Mouse (Mus musculus) heart, embryonic 15.5 days (tissue): ENCODE data around the gene Eml4. TPM values are rescaled to one million over a fixed set of nuclear protein-coding genes. Genes with fewer than 3 reads are reported as not detected.

Source experiments
- ATAC-seq: fragments of 200-750 bp; cut with Nextera tagmentation; replicated peaks from 2 replicates; pipeline ENCODE4 v1.8.0; 2017; ENCODE audit warnings: low read depth, moderate TSS enrichment; ENCODE audit not compliant: insufficient number of reproducible peaks, insufficient read depth, low FRiP score
- H3K27ac ChIP-seq: fragments of 300-500 bp; sonication (generic); 2 replicates; pipeline ENCODE4 v1.5.1; 2015; ENCODE audit warnings: mild to moderate bottlenecking, inconsistent platforms
- H3K27me3 ChIP-seq: fragments of 300-500 bp; sonication (generic); 2 replicates; pipeline ENCODE4 v1.6.1; 2015; ENCODE audit warnings: inconsistent platforms
- H3K36me3 ChIP-seq: fragments of 300-500 bp; sonication (generic); 2 replicates; pipeline ENCODE4 v1.6.1; 2015; ENCODE audit warnings: mild to moderate bottlenecking, inconsistent platforms
- H3K4me1 ChIP-seq: fragments of 300-500 bp; sonication (generic); replicated peaks from 2 replicates; pipeline ENCODE4 v1.6.1; 2015; ENCODE audit warnings: inconsistent platforms
- H3K4me2 ChIP-seq: fragments of 300-500 bp; sonication (generic); 2 replicates; pipeline ENCODE4 v1.6.1; 2015; ENCODE audit warnings: inconsistent platforms, mild to moderate bottlenecking, moderate library complexity
- H3K4me3 ChIP-seq: fragments of 300-500 bp; sonication (generic); 2 replicates; pipeline ENCODE4 v1.5.1; 2015; ENCODE audit warnings: mild to moderate bottlenecking, inconsistent platforms
- H3K9ac ChIP-seq: fragments of 300-500 bp; sonication (generic); 2 replicates; pipeline ENCODE4 v1.6.1; 2015; ENCODE audit warnings: mild to moderate bottlenecking, inconsistent platforms
- H3K9me3 ChIP-seq: fragments of 300-500 bp; sonication (generic); replicated peaks from 2 replicates; pipeline ENCODE4 v1.6.1; 2016; ENCODE audit warnings: inconsistent platforms
- WGBS: fragments of 180-500 bp; shearing (Covaris S2); methylation state at CpG from one replicate; pipeline ENCODE4 v1.1.7; 2015; ENCODE audit warnings: mixed read lengths; 5-methylcytosine and 5-hydroxymethylcytosine counted together
- polyA plus RNA-seq: library from polyadenylated mRNA; unstranded; fragments of >200 nt; fragmentation: Nextera tagmentation; extraction: Ambion mirVana; gene quantifications from 2 replicates; pipeline ENCODE4 v1.2.1, GENCODE M21; 2015

The Eml4 gene
- polyA plus RNA-seq, 1 experiment from 2014 or later = 11.0 TPM

DNA sequence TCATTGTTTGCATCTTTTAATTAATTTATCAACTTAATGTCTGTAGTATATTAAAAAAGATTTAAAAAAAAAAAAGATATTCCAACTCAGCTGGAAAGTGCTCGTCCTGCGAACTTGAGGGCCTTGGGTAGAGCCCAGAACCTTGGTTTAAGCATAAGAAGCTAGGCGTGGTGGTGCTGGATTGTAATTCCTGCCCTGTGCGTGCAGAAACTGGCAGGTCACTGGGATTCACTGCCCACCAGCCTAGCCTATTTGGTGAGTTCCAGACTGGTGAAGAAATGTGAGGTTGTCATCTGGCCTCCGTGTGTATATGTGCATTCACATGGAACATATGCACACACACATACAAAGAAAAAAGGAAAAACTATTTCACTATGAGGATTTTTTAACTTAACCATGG is 115.2 kb downstream of the Eml4 start:
- Histone ChIP-seq H3K4me3 (no peak overlapping the region), H3K4me1 (no peaks in the 10 kb centered on the region), H3K27ac (no peak overlapping the region), H3K9ac (no peak overlapping the region), H3K36me3 (peaks cover 51% of the 10 kb centered on the region), H3K9me3 (no peaks in the 10 kb centered on the region), H3K27me3 (no peaks in the 10 kb centered on the region), H3K4me2 (no peak overlapping the region)
- no peak for ATAC-seq
- WGBS = 85% methylated on average over 5 of the region's 5 CpGs

DNA sequence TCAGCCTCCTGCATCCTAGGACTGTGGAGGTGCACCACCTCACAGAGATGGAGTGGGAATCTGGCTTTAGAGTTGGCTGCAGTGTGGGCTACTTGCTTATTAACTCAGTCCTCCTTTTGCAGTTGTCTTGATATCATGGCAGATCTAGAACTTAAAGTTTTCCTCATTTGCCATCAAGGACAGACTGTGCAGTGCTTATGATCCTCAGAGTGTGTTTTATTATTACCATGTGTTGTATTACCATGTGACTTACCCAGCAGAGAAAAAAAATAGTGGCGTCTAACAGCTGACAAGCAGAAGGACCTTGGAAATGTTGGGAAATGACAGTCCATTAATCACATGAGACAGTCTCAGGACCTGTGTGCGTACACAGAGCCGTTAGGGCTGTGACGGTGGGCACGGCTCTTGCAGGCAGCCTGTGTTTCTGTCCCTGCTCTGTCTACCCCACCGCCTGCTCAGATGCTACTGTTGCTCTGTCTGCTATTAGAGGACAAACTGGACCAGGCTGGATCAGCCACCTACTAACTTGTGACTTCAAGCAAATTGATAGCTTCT is 116.0 kb downstream of the Eml4 start:
- H3K27me3 ChIP-seq = no peaks in the 10 kb centered on the region
- no peak overlapping the region for H3K27ac ChIP-seq
- no peak for ATAC-seq
- H3K4me1 ChIP-seq = no peaks in the 10 kb centered on the region
- H3K36me3 ChIP-seq = peaks cover 44% of the 10 kb centered on the region
- H3K9ac ChIP-seq = no peak overlapping the region
- no peak overlapping the region for H3K4me2 ChIP-seq
- WGBS = 80% methylated on average over 6 of the region's 6 CpGs
- no peak overlapping the region for H3K4me3 ChIP-seq
- no peaks in the 10 kb centered on the region for H3K9me3 ChIP-seq

DNA sequence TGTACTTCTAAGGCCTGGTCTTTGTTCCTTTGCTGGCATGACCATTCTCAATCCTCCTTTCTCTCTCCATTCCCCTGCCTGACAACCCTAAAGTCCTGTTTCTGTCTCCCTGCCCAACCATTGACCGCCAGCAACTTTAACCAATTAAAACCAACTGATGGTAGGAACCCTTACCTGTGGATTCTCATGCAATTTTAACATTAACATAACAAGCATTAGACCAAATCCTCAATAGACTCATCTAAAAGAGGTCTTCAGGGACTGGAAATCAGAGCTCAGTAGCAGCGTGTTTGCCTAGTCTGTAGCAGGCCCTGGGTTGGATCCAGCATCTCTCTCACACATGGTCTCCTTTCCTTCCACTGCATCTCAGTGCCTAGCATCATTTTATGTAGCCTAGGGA is 118.9 kb downstream of the Eml4 start:
- Histone ChIP-seq H3K9ac (no peak overlapping the region), H3K4me1 (no peaks in the 10 kb centered on the region), H3K36me3 (peaks cover 48% of the 10 kb centered on the region), H3K9me3 (no peaks in the 10 kb centered on the region), H3K4me3 (no peak overlapping the region), H3K4me2 (no peak overlapping the region), H3K27me3 (no peaks in the 10 kb centered on the region), H3K27ac (no peak overlapping the region)
- WGBS = 88% methylated on average over 2 of the region's 2 CpGs
- no peak for ATAC-seq

DNA sequence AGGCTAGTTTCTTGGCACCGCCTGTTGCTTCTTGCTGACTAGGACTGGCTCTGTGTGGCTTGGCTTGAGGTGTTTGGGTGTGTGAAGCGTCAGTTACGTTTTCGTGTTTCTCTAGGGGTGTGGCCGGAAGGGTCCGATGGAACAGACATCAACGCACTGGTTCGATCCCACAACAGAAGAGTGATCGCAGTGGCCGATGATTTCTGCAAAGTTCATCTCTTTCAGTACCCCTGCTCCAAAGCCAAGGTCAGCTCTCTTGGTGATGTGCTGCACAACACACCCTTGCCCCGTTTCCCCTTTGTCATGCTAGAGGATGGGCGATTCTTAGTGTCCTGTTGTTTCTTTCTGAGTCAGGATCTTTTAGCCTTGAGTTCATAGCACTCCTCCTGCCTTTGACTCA is 126.4 kb downstream of the Eml4 start:
- no peak overlapping the region for H3K27ac ChIP-seq
- H3K9ac ChIP-seq = no peak overlapping the region
- no peak for ATAC-seq
- no peaks in the 10 kb centered on the region for H3K9me3 ChIP-seq
- H3K27me3 ChIP-seq = no peaks in the 10 kb centered on the region
- peaks cover 65% of the 10 kb centered on the region for H3K36me3 ChIP-seq
- WGBS = 95% methylated on average over 12 of the region's 12 CpGs
- H3K4me3 ChIP-seq = no peak overlapping the region
- H3K4me1 ChIP-seq = no peaks in the 10 kb centered on the region
- no peak overlapping the region for H3K4me2 ChIP-seq

DNA sequence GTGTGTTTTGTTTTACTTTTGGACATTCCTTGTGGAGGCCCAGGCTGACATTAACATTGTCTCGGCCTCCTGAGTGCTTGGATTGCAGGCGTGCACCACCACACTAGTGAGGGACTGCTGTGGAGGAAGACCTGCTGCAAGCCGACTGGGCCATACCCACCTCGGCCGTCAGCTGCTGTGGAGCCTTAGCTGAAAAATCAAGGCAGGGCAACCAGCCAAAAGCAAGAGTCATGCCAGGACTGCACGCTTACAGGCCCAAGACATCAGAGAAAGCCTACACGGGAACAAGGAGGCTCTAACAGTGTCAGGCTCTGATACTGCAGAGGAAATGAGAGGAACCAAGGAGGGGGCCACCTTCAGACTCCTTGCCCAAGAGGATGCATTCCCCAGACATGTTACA is 130.8 kb downstream of the Eml4 start:
- WGBS = 67% methylated on average over 7 of the region's 7 CpGs
- Histone ChIP-seq H3K4me2 (no peak overlapping the region), H3K27ac (no peak overlapping the region), H3K4me1 (no peaks in the 10 kb centered on the region), H3K9me3 (no peaks in the 10 kb centered on the region), H3K9ac (no peak overlapping the region), H3K36me3 (peaks cover 35% of the 10 kb centered on the region), H3K27me3 (no peaks in the 10 kb centered on the region), H3K4me3 (no peak overlapping the region)
- no peak for ATAC-seq

DNA sequence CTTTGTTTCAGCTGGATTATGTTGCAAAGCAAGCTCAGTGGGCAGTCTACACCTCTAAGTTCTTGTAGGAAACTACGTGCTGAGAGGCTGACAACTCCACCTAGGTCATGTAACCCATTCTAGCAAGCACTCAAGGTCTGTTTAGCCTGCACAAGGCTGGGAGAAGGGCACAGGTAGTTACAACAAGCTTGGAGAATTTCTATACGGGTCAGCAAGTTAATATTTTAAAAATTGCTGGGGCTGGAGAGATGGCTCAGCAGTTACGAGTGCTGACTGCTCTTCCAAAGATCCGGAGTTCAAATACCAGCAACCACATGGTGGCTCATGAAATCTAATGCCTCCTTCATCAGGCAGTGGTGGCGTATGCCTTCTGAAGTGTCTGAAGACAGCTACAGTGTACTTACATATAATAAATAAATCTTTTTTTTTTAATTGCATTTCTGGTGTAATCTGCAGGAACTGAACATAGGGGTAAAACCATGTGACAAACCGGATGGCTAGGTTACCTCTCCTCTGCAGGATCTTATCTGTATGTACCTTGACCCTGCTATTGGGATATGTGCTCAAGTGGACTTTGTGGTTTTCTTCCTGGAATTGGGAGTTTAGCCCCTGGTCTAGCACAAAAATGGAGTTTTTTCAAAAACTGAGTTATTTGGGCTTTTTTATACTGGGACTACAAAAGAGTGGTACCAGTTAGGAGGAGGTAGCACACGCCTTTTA is 132.2 kb downstream of the Eml4 start:
- WGBS = 87% methylated on average over 7 of the region's 7 CpGs
- H3K27ac ChIP-seq = no peak overlapping the region
- H3K9ac ChIP-seq = no peak overlapping the region
- H3K27me3 ChIP-seq = no peaks in the 10 kb centered on the region
- ATAC-seq = no peak
- H3K9me3 ChIP-seq = no peaks in the 10 kb centered on the region
- no peak overlapping the region for H3K4me3 ChIP-seq
- no peak overlapping the region for H3K4me2 ChIP-seq
- H3K4me1 ChIP-seq = no peaks in the 10 kb centered on the region
- peaks cover 22% of the 10 kb centered on the region for H3K36me3 ChIP-seq

DNA sequence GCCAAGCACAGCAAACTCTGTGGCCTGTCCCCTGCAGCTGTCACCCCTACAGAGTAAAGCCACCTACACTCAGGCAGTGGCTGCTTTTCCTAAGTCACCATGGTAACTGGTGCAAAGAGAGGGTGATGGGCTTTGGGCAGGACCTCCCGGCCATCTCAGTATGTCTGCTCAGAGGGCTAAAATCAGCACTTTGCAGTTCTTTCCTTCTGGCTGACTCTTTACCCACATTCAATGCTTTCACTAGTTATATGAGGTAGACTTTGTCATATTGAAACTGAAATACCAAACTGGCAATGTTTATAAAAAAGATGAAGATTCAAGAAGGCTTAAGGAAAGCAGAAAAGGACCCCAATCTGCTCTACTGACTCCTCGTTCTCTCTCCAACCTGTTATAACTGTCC is 133.1 kb downstream of the Eml4 start:
- H3K4me2 ChIP-seq = no peak overlapping the region
- no peaks in the 10 kb centered on the region for H3K4me1 ChIP-seq
- no peaks in the 10 kb centered on the region for H3K9me3 ChIP-seq
- H3K36me3 ChIP-seq = peaks cover 15% of the 10 kb centered on the region
- 83% methylated on average over 2 of the region's 2 CpGs for WGBS
- H3K4me3 ChIP-seq = no peak overlapping the region
- no peaks in the 10 kb centered on the region for H3K27me3 ChIP-seq
- ATAC-seq = no peak
- H3K27ac ChIP-seq = no peak overlapping the region
- no peak overlapping the region for H3K9ac ChIP-seq

DNA sequence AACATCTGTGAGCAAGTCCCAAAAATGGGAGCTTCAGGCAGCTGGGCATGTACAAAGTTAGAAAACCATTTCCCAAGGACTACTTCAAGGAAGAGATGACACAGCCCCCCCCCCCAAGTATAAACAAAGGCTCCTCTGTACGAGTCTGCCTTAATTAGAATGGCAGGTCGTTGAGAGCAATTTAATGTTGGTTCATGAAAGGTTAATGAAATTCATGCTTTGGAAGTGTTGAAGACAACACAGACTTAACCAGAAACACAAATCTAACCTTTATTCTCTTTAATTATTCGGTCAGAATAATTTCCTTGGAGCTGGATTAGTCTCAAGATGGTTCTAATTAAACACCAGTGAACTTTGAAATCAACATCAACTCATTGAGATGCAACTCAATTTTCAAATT is 137.0 kb downstream of the Eml4 start:
- no peaks in the 10 kb centered on the region for H3K36me3 ChIP-seq
- 79% methylated on average over 3 of the region's 3 CpGs for WGBS
- no peaks in the 10 kb centered on the region for H3K4me1 ChIP-seq
- H3K4me2 ChIP-seq = no peak overlapping the region
- H3K4me3 ChIP-seq = no peak overlapping the region
- no peak for ATAC-seq
- H3K27ac ChIP-seq = no peak overlapping the region
- H3K9me3 ChIP-seq = no peaks in the 10 kb centered on the region; the same call in 1 of the 2 replicates
- H3K27me3 ChIP-seq = no peaks in the 10 kb centered on the region
- H3K9ac ChIP-seq = no peak overlapping the region

DNA sequence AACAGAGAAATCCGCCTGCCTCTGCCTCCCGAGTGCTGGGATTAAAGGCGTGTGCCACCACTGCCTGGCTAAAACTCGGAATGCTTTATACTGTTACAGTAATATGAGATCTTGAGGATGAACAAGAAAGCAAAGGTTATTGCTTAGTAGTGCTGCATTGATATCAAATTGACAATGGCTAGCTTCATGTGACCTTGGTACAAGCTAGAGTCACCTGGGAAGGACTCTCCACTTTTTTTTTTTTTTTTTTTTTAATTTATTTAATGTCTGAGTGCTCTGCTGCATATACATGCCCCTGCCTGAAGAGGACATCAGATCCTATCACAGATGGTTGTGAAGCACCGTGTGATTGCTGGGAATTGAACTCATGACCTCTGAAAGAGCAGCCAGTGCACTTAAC is 148.2 kb downstream of the Eml4 start:
- 95% methylated on average over 5 of the region's 5 CpGs for WGBS
- ATAC-seq = no peak
- Histone ChIP-seq H3K9me3 (no peaks in the 10 kb centered on the region; the same call in 1 of the 2 replicates), H3K27ac (no peak overlapping the region), H3K4me1 (no peaks in the 10 kb centered on the region), H3K36me3 (peaks cover 48% of the 10 kb centered on the region), H3K27me3 (no peaks in the 10 kb centered on the region), H3K4me2 (no peak overlapping the region), H3K4me3 (no peak overlapping the region), H3K9ac (no peak overlapping the region)

DNA sequence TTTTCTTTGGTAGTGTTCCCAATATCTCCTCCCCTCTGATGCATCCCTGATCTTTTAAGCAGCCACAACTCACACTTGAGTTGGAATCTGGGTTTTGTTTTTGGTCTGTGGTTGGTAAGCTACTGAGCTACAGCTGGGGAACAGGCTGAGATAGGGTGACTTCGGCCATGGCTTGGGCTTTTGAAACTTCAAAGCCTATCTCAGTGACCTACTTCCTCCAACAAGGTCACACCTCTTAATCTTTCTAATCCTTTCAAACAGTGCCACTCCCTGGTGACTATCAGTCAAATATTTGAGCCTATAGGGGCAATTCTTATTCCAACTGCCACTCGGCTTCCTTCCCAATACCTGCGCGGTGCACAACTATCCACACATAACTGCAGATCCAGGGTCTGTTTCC is 149.0 kb downstream of the Eml4 start:
- Histone ChIP-seq H3K4me2 (no peak overlapping the region), H3K4me1 (peaks cover 3% of the 10 kb centered on the region), H3K9me3 (no peaks in the 10 kb centered on the region; the same call in 1 of the 2 replicates), H3K27me3 (no peaks in the 10 kb centered on the region), H3K9ac (no peak overlapping the region), H3K36me3 (peaks cover 48% of the 10 kb centered on the region), H3K27ac (no peak overlapping the region), H3K4me3 (no peak overlapping the region)
- ATAC-seq = no peak
- 80% methylated on average over 4 of the region's 4 CpGs for WGBS

DNA sequence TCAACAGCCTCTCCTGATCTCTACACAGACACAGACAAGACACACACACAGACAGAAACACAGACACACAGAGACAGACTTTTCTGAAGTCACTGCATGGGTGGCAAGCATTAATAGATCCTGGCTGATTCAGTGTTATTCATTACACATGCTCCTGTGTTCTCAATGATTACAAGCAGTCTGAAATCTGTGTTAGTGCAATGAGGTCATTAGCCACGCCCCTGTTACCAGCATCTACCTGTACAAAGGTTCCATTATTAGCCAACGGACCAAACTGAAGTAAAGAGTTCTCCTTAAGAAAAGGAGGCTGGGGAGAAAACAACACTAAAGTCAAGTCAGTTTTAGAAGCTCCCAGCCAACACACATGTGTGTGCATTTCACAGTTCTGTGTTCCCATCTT is 153.0 kb downstream of the Eml4 start:
- no peak overlapping the region for H3K4me3 ChIP-seq
- no peaks in the 10 kb centered on the region for H3K27me3 ChIP-seq
- no peak overlapping the region for H3K4me2 ChIP-seq
- no peak for ATAC-seq
- peaks cover 31% of the 10 kb centered on the region for H3K36me3 ChIP-seq
- H3K9ac ChIP-seq = no peak overlapping the region
- no peaks in the 10 kb centered on the region for H3K9me3 ChIP-seq
- 82% methylated on average over 2 of the region's 2 CpGs for WGBS
- H3K4me1 ChIP-seq = peaks cover 16% of the 10 kb centered on the region
- no peak overlapping the region for H3K27ac ChIP-seq

DNA sequence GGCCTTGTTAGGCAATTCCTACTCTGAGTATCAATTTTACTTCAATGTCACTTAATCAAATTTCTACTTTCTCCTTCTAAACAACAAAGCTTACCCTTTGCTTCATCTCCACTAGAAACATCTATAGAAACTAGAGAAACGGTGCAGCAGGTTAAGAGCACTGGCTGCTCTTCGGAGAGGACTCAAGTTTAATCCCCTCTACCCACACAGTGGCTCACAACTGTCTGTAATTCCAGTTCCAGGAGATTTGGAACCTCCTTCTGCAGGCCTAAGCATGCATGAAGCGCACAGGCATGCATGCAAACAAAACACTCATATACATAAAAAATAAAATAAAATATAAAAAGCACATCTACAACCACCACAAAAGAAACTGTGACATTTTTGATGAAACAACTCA is 161.4 kb downstream of the Eml4 start:
- peak overlapping the region; percentile 81; the same call in 1 of the 2 replicates for H3K4me2 ChIP-seq
- no peak for ATAC-seq
- H3K4me1 ChIP-seq = peaks cover 23% of the 10 kb centered on the region
- WGBS = 84% methylated on average over 3 of the region's 3 CpGs
- H3K27ac ChIP-seq = no peak overlapping the region
- no peak overlapping the region for H3K4me3 ChIP-seq
- H3K9me3 ChIP-seq = no peaks in the 10 kb centered on the region
- H3K36me3 ChIP-seq = no peaks in the 10 kb centered on the region
- H3K9ac ChIP-seq = no peak overlapping the region
- no peaks in the 10 kb centered on the region for H3K27me3 ChIP-seq
